Mouse (Mus musculus) olfactory bulb, adult 2 months (tissue): Measurements from ENCODE around the gene Znrf1.

Experiments used
- CTCF ChIP-seq: fragments of 200-500 bp; IDR thresholded peaks from 2 replicates; pipeline ENCODE4 v1.5.1; 2012; ENCODE audit warnings: low read depth, mild to moderate bottlenecking, low read length, moderate library complexity; ENCODE audit not compliant: insufficient read depth
- POLR2A ChIP-seq: fragments of 200-500 bp; IDR thresholded peaks from 2 replicates; pipeline ENCODE4 v1.6.1; 2012; ENCODE audit warnings: mild to moderate bottlenecking, low read depth, low read length, moderate library complexity; ENCODE audit not compliant: insufficient read depth

GRCm38 (mm10) chr8:111512941-111513340 is 23.0 kb upstream of the Znrf1 start:
- TF ChIP-seq CTCF (no peak), POLR2A (no peak)
